Mouse (Mus musculus): Measurements from ENCODE around the gene Mrpl2. TPM values are rescaled to one million over a fixed set of nuclear protein-coding genes. Genes with fewer than 3 reads are reported as not detected.

Mrpl2 gene
- polyA plus RNA-seq, 1 experiment, result 289 TPM

DNA sequence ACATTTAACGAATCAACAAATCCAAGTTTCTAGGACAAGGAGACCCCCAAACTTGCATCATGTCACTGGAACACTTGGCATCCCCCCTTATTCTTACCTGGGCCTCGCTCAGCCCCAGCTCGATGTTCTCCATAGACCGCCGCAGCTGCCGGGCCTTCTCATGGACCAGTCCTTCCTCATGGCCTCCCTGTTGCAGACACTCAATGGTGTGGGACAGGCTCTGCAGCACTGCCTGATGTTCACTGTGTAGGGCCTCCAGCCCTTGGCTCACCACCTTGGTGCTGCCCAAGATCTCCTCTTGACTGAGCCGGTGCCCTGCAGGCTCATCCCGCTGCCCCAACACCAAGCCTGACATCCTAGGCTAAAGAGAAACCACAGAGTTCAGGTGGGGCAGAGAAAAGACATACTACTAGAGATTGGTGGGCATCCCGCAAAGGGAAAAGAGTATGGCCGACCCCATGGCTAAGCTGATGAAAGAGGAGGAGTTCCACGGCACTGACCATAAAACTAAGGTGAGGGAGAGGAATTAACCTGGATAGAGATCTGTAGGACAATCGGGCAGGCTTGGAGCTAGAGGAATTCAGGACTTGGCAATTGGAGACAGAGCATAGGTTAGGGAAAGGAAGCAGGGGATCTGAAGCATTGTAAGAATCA, 1.8 kb upstream of the Mrpl2 start:
- peaks cover 68% of the 10 kb centered on the region for H3K36me3 ChIP-seq (replicated peaks; ENCODE audit: low read length)
- no peaks in the 10 kb centered on the region for H3K27me3 ChIP-seq (replicated peaks)
- peaks cover 70% of the 10 kb centered on the region for H3K4me1 ChIP-seq
- TF ChIP-seq GATA1 (IDR thresholded peaks at IDR 0.05; ENCODE audit: borderline replicate concordance, low read length) (no peak), FLI1 (IDR thresholded peaks at IDR 0.05; ENCODE audit: low read length) (no peak)
- H3K9me3 ChIP-seq, result no peaks in the 10 kb centered on the region
- peak overlapping the region; percentile 98 for H3K4me3 ChIP-seq (replicated peaks)

DNA sequence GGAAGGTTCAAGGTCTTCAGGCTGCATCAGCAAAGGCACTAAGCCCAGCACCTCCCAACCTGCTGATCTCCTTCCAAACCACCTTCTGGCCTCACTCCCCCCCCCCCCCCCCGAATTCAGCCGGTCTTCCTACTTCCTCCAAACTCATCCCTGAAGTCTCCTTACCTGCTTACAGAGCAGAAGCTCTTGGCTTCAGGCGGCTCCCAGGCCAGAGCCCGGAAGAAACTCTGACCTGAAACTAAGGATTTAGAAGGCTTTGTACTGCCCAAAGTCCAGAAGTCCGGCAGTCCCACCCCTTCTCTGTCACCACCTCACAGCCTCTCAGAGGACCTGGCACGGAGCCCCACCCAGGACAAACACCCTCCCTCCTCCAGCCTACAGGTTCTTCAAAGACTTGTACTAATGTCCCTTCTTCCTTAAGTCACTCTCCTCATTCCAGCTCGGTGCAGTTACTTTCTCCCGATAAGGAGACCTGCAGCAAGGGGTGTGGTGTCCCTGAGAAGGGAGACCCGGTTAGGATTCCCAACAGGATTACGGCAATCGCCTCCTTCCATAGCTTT, 1.0 kb upstream of the Mrpl2 start:
- H3K9me3 ChIP-seq, result no peaks in the 10 kb centered on the region
- H3K36me3 ChIP-seq (replicated peaks; ENCODE audit: low read length), result peaks cover 66% of the 10 kb centered on the region
- no peaks in the 10 kb centered on the region for H3K27me3 ChIP-seq (replicated peaks)
- H3K4me3 ChIP-seq (replicated peaks), result peak overlapping the region; percentile 98
- TF ChIP-seq FLI1 (IDR thresholded peaks at IDR 0.05; ENCODE audit: low read length) (no peak), GATA1 (IDR thresholded peaks at IDR 0.05; ENCODE audit: borderline replicate concordance, low read length) (no peak)
- peaks cover 70% of the 10 kb centered on the region for H3K4me1 ChIP-seq

- TF ChIP-seq FLI1 (IDR thresholded peaks at IDR 0.05; ENCODE audit: low read length) (no peak), GATA1 (IDR thresholded peaks at IDR 0.05; ENCODE audit: borderline replicate concordance, low read length) (no peak)
- H3K9me3 ChIP-seq, result no peaks in the 10 kb centered on the region
- peaks cover 53% of the 10 kb centered on the region for H3K36me3 ChIP-seq (replicated peaks; ENCODE audit: low read length)
- peak overlapping the region; percentile 98 for H3K4me3 ChIP-seq (replicated peaks)
- no peaks in the 10 kb centered on the region for H3K27me3 ChIP-seq (replicated peaks)
- peaks cover 70% of the 10 kb centered on the region for H3K4me1 ChIP-seq
Observed at GRCm38 (mm10) chr17:46646322-46646662, 263 bp downstream of the Mrpl2 start.

DNA sequence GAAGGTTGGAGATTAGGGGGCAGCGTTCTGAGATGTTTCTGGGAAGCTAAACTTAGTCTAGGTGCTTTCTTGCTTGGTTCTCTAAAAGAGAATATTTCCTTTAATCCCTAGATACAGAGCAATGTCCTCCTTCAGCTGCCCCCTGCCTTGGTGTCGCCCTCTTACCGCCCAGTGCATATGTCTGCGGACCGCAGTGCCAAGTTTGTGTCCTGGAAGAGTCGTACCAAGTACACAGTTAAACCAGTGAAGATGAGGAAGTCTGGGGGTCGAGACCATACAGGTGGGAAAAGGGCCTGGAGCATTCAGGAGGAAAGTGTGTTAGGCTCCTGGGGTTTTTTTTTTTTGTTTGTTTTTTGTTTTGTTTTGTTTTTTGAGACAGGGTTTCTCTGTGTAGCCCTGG, 1.2 kb downstream of the Mrpl2 start:
- Histone ChIP-seq H3K27me3 (replicated peaks) (no peaks in the 10 kb centered on the region), H3K4me1 (peaks cover 74% of the 10 kb centered on the region), H3K9me3 (no peaks in the 10 kb centered on the region), H3K36me3 (replicated peaks; ENCODE audit: low read length) (peaks cover 53% of the 10 kb centered on the region), H3K4me3 (replicated peaks) (peak overlapping the region; percentile 50)
- TF ChIP-seq FLI1 (IDR thresholded peaks at IDR 0.05; ENCODE audit: low read length), result no peak
- no peak for TF ChIP-seq GATA1 (IDR thresholded peaks at IDR 0.05; ENCODE audit: borderline replicate concordance, low read length)

DNA sequence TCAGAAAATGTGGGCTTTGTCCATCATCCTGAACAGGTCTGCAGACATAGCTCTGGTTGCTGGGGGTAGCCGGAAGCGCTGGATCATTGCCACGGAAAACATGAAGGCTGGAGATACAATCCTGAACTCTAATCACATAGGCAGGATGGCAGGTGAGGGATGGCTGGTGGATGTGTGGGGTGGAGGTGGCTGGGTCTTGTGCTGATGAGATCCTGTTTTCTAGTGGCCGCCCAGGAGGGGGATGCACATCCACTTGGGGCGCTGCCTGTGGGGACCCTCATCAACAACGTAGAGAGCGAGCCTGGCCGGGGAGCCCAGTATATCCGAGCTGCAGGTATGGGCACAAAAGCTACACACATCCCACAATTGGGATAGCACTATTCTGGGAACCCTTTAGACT, 2.4 kb downstream of the Mrpl2 start:
- TF ChIP-seq GATA1 (IDR thresholded peaks at IDR 0.05; ENCODE audit: borderline replicate concordance, low read length) (no peak), FLI1 (IDR thresholded peaks at IDR 0.05; ENCODE audit: low read length) (no peak)
- H3K4me1 ChIP-seq, result peaks cover 77% of the 10 kb centered on the region
- no peaks in the 10 kb centered on the region for H3K27me3 ChIP-seq (replicated peaks)
- peaks cover 53% of the 10 kb centered on the region for H3K36me3 ChIP-seq (replicated peaks; ENCODE audit: low read length)
- no peaks in the 10 kb centered on the region for H3K9me3 ChIP-seq
- H3K4me3 ChIP-seq (replicated peaks), result no peak overlapping the region

GRCm38 (mm10) chr17:46649811-46650210, 3.8 kb downstream of the Mrpl2 start:
- no peaks in the 10 kb centered on the region for H3K27me3 ChIP-seq (replicated peaks)
- peak overlapping the region; percentile 97 for H3K4me3 ChIP-seq (replicated peaks)
- H3K36me3 ChIP-seq (replicated peaks; ENCODE audit: low read length), result peaks cover 57% of the 10 kb centered on the region
- TF ChIP-seq GATA1 (IDR thresholded peaks at IDR 0.05; ENCODE audit: borderline replicate concordance, low read length) (no peak), FLI1 (IDR thresholded peaks at IDR 0.05; ENCODE audit: low read length) (no peak)
- peaks cover 63% of the 10 kb centered on the region for H3K4me1 ChIP-seq
- H3K9me3 ChIP-seq, result no peaks in the 10 kb centered on the region

GRCm38 (mm10) chr17:46650232-46651031, 4.4 kb downstream of the Mrpl2 start, which contains the start of gene Cul7:
Gene Cul7, plus strand, starts transcription at chr17:46650337.
- no peaks in the 10 kb centered on the region for H3K9me3 ChIP-seq
- no peak for TF ChIP-seq FLI1 (IDR thresholded peaks at IDR 0.05; ENCODE audit: low read length)
- peaks cover 57% of the 10 kb centered on the region for H3K4me1 ChIP-seq
- peak within 1 kb of the TSS; percentile 97 for H3K4me3 ChIP-seq (replicated peaks)
- peaks cover 61% of the 10 kb centered on the region for H3K36me3 ChIP-seq (replicated peaks; ENCODE audit: low read length)
- no peaks in the 10 kb centered on the region for H3K27me3 ChIP-seq (replicated peaks)

- Histone ChIP-seq H3K4me3 (replicated peaks) (peak overlapping the region; percentile 97), H3K36me3 (replicated peaks; ENCODE audit: low read length) (peaks cover 69% of the 10 kb centered on the region), H3K4me1 (peaks cover 57% of the 10 kb centered on the region)
Observed at GRCm38 (mm10) chr17:46651292-46651691, 5.3 kb downstream of the Mrpl2 start.

GRCm38 (mm10) chr17:46651755-46652547, 5.9 kb downstream of the Mrpl2 start:
- Histone ChIP-seq H3K4me3 (replicated peaks) (peak overlapping the region; percentile 97), H3K27me3 (replicated peaks) (no peaks in the 10 kb centered on the region), H3K4me1 (peaks cover 51% of the 10 kb centered on the region), H3K9me3 (no peaks in the 10 kb centered on the region), H3K36me3 (replicated peaks; ENCODE audit: low read length) (peaks cover 76% of the 10 kb centered on the region)
- TF ChIP-seq FLI1 (IDR thresholded peaks at IDR 0.05; ENCODE audit: low read length) (no peak), GATA1 (IDR thresholded peaks at IDR 0.05; ENCODE audit: borderline replicate concordance, low read length) (no peak)

More at GRCm38 (mm10) chr17:46651292-46651691, 5.3 kb downstream of the Mrpl2 start:
- no peak for TF ChIP-seq FLI1 (IDR thresholded peaks at IDR 0.05; ENCODE audit: low read length)
- no peak for TF ChIP-seq GATA1 (IDR thresholded peaks at IDR 0.05; ENCODE audit: borderline replicate concordance, low read length)
- Histone ChIP-seq H3K9me3 (no peaks in the 10 kb centered on the region), H3K27me3 (replicated peaks) (no peaks in the 10 kb centered on the region)
